Mouse (Mus musculus) right cerebral cortex, adult 2 months (tissue): ENCODE measurements around the gene Plac1.

Source experiments
- DNase-seq, 2 experiments: peaks; one replicate each; pipeline ENCODE4 v3.0.0; 2021 to 2022; ENCODE audit warnings: low spot score in 2 of 2

Gene Plac1

DNA sequence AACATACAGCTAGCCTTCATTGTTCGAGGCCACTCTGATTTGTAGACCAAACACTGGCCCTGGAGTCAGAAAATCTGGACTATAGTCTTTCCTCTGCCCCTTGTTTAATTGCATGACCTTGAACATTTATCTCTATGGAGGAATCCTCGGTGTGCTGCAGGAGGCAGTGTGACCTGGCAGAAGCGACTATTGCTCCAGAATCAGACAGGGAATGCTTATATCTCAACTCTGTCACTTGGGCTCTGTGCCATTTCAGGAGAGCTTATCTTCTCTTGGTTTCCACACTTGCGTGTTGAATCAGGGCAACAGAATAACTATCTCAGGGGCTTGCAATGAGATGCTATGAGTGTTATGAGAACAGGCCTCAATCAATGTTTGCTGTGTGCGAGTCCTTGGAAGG, 38.3 kb downstream of the Plac1 start:
- DNase-seq: no peak

GRCm38 (mm10) chrX:53197681-53198080, 42.2 kb downstream of the Plac1 start:
- no peak for DNase-seq

DNA sequence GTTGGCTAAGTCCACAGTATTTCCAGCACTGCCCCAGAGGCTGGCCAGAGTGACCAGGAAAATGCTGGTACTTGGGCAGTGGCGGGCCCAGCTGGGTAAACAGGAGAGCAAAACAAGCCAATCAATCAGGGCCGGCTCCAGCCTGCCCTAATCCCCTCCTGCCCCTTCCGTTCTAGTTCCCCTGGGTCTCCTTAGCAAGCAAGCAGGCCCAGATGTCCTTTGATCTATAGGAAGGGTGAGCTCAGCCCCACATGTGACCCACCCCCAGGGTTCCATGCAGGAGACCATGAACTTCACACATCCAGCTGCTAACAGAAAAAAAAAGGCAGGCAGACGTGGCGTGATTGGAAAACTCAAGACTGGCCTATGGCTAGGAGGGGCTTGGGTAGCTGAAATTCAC, 43.5 kb downstream of the Plac1 start:
- DNase-seq: no peak

DNA sequence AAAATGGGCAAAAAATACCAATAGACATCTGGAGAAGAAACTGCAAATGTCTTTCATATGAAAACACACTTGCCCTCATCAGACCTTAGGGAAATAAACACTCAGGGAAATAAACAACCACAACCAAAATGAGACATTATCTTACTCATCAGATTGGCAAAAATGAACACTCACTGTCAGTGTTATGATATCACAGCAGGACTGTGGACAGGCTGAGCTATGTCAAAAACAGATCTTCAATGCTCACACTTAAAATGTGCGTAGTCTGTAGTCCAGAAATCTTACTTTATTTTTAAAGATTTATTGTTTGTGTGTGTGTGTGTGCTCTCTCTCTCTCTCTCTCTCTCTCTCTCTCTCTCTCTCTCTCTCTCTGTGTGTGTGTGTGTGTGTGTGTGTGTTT, 51.2 kb downstream of the Plac1 start:
- DNase-seq: no peak

- DNase-seq: no peak
Observed at GRCm38 (mm10) chrX:53179801-53180200, 60.1 kb downstream of the Plac1 start.

DNA sequence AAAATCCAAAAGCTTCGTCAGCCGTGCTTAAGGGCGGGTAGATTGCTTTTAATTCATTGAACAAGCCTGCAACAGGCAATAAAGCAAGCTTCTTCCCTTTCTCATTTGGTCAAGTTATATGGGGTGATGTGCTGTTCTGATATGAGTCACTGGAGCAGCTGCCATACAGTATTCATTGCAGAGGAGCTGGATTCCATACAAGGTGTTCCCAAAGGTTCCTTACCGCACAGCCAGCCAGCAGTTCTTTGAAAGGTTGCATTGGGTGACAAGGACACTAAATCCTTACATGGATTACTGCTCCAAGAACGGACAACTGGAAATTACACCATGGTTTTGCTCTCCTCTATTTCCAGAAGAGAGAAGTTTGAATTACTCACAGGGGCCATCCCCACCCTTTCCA, 63.6 kb downstream of the Plac1 start:
- DNase-seq: no peak

DNA sequence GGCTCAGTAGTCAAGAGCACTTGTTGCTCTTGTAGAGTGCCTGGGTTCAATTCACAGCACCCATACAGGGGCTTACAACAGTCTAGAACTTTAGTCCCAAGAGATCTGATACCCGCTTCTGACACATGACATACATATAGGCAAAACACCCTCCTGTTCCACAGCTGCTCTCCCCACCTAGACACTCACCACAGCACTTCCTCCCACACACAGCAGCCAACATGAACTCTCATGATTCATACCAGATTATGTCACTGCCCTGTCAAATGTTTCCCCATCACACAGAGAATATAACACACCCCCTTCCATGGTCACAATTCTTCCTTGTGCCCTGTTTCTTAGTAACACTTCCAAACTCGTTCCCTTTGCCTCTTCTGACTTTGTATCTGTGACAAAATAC, 71.3 kb downstream of the Plac1 start:
- DNase-seq: no peak

- DNase-seq: no peak
Observed at GRCm38 (mm10) chrX:53166901-53167525, 72.9 kb downstream of the Plac1 start.

- DNase-seq: no peak
Observed at GRCm38 (mm10) chrX:53166251-53166900, 73.5 kb downstream of the Plac1 start.

DNA sequence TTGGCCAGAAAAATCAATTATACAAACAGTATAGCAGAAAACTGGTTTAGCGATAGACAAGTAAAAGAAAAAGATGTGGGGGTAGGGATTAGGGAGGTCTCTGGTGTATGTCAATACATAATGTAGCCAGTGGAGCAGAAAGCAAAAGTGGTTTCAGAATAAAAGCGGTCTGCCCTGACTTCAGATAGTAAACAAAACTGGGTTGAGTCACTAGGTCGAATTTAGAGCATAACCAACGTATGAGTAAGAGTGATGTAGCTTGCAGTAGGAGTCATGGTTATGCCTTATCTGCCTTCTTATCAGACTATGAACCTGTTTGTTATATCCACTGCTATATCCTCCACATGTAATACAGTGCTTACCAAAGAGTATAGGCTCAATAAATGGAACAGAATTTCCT, 77.3 kb downstream of the Plac1 start:
- DNase-seq: no peak

- no peak for DNase-seq
Observed at GRCm38 (mm10) chrX:53161583-53161982, 78.3 kb downstream of the Plac1 start.

- DNase-seq: no peak
Observed at GRCm38 (mm10) chrX:53161115-53161514, 78.8 kb downstream of the Plac1 start.

GRCm38 (mm10) chrX:53148039-53148438, 91.9 kb downstream of the Plac1 start:
- DNase-seq: no peak

- no peak for DNase-seq
Observed at GRCm38 (mm10) chrX:53146389-53146917, 93.5 kb downstream of the Plac1 start.

DNA sequence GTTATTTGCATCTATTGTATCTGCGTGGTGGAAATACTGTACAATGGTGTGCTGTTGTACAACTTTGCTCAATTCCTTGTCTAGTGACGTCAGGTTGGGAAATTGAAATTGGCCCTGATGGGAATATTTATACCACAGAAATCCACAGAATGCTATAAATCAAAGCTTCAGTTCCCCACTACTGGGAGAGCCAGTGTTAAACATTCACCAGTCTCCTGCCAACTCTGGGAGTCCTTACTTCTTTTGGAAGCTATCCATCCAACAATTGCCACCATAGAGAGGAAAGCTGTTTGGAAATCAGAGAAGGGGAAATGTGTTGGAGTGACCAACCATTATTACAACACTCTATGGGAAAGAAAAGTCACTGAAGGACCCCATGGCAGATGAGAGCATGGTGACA, 100.3 kb downstream of the Plac1 start:
- no peak for DNase-seq

GRCm38 (mm10) chrX:53137066-53137465, 102.8 kb downstream of the Plac1 start:
- no peak for DNase-seq

- DNase-seq: no peak
Observed at GRCm38 (mm10) chrX:53129501-53129900, 110.4 kb downstream of the Plac1 start.

GRCm38 (mm10) chrX:53126492-53127033, 113.3 kb downstream of the Plac1 start:
- DNase-seq: no peak

DNA sequence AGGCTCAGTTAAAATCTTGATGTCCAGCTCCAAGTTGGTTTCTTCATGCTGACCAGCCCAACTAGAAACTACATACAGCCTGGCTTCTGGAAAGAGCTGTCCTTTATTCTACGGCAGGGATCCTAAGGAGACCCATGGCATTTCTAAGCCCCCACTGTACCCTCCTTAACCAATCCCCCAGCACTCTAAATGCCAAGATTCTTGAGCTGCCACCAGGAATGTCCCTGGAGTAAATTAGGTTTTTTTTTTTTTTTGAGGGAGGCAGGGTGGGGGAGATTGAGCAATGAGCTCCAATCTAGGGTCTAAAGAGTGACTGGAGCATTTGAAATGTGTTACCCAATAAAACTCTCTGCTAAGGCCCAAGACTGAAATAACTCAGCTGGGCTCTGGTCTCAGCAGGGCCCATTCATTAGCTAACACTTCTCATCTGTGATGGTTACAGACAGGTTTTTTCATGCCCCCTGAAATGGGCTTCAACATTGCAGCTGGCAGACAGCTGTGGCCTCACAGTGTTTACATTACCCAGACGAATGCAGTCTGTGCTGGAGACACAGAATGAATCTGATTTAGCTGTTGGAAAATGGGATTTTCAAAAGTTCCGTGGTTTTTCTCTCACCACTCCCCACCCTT, 114.0 kb downstream of the Plac1 start:
- no peak for DNase-seq

DNA sequence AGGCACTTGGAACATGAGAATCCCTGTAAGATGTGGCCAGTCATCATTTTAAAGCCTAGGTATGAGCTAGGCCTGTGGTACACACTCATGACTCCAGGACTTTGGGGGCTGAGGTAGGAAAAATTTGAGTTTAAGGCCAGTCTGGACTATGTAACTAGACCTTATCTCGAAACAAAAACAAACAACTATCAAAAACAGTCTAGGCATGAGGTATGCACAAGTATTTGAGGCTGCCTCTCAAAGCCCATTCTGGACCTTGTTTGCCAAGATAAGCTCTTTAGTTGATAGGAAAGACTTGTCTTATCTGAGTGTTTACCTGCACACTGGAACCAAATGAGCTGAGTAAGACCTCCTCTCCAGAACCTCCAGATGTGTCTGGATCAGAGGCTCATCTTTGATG, 116.3 kb downstream of the Plac1 start:
- no peak for DNase-seq

DNA sequence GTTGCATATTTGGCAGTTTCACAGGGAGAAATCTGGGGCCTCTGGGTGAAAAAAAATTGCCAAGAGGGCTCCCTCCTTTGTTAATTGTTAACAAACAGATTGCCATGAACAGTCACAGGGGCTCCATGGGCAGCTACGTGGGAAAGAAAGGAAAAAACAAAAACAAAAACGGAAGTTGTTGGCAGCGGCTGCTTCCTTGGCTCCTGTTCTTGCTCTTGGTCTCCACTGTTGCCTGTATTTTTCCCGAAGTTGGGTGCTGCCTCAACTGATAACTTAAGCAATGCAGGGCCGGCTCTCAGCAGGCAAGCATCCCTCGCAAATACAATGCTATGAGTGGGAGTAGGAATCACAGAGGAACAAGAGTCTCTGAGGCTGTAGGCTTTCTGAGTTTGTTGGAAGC, 121.3 kb downstream of the Plac1 start:
- DNase-seq: peak in 1 of 2 experiments; percentile 6

- DNase-seq: no peak
Observed at GRCm38 (mm10) chrX:53118019-53118418, 121.9 kb downstream of the Plac1 start.

- DNase-seq: no peak
Observed at GRCm38 (mm10) chrX:53114994-53115393, 124.9 kb downstream of the Plac1 start.
